Mouse (Mus musculus): ENCODE results near the gene Hoxa1.

GRCm38 (mm10) chr6:52190410-52190809, 32.3 kb upstream of the Hoxa1 start:
- TF ChIP-seq E2F4 (IDR thresholded peaks at IDR 0.05; ENCODE audit: insufficient read depth) = no peak
- TF ChIP-seq MYOG (IDR thresholded peaks at IDR 0.05; ENCODE audit: control insufficient read depth in 1 of 3, insufficient read depth in 1 of 3, insufficient read length in 2 of 3, low read depth in 2 of 3) = no peak
- no peak for TF ChIP-seq MAX (IDR thresholded peaks at IDR 0.05; ENCODE audit: low read depth)
- TF ChIP-seq POLR2A (IDR thresholded peaks at IDR 0.05; ENCODE audit: insufficient read length, low read depth) = no peak
- no peak for TF ChIP-seq USF1 (IDR thresholded peaks at IDR 0.05; ENCODE audit: low read depth)
- TF ChIP-seq TCF12 (IDR thresholded peaks at IDR 0.05; ENCODE audit: insufficient read depth, poor library complexity, severe bottlenecking) = no peak
- TF ChIP-seq TCF3 (IDR thresholded peaks at IDR 0.05; ENCODE audit: insufficient read length, low read depth) = no peak
- TF ChIP-seq MYOD1 (IDR thresholded peaks at IDR 0.05; ENCODE audit: control insufficient read depth in 1 of 3, insufficient read length in 2 of 3, low read depth in 2 of 3) = no peak
- no peak for TF ChIP-seq REST (IDR thresholded peaks at IDR 0.05; ENCODE audit: insufficient read depth, insufficient read length)
